ENCODE assay signal across 28 mouse cellular contexts in the genomic region with DNA sequence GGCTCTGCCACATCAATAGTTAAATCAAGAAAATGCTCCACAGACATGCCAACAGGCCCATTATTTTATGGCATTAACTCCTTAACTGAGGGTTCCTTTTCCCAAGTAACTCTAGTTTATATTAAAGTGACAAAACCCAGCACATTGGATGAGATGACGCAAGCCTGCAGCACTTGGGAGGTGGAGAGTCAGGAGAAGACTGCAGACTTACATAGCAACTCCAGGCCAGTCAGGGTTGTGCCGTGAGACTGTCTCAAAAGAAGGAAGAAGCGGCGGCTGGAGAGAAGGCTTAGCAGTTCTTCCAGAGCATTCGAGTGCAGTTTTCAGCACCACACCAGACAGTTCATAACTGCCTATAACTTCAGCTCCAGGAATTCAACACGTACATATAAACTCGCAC. TPM values are rescaled to one million over a fixed set of nuclear protein-coding genes. Genes with fewer than 3 reads are reported as not detected.
A peak's percentile ranks its signal among the peaks of the same experiment; 100 is the strongest.
DNase-seq lines count a peak whose midpoint lies in the region; ATAC-seq lines count a peak whose summit lies in the region.
"Had no signal": no experiment of that assay in that cellular context is flagged by ENCODE, and none has a peak within 500 bp of the region (broad histone marks: within the 10 kb centered on the region; RNA-seq: fewer than 3 reads in every experiment).

No protein-coding gene starts in this region.

- no peak overlapping the region for H3K27ac ChIP-seq in midbrain, embryonic 14.5 days (replicated peaks; ENCODE audit: low read depth, low read length)
- H3K27ac ChIP-seq: embryonic facial prominence, embryonic 12.5 days; embryonic facial prominence, embryonic 15.5 days; heart, adult 2 months; heart, embryonic 10.5 days; heart, embryonic 13.5 days; hindbrain, embryonic 14.5 days; hindbrain, postnatal 0 days had no signal

- peaks cover 56% of the 10 kb centered on the region for H3K36me3 ChIP-seq in megakaryocyte, embryonic 14.5 days (replicated peaks; ENCODE audit: low read length)
- H3K36me3 ChIP-seq in midbrain, embryonic 14.5 days (ENCODE audit: control insufficient read depth, insufficient read depth, low read length), result no peaks in the 10 kb centered on the region

- peaks cover 71% of the 10 kb centered on the region for H3K4me1 ChIP-seq in megakaryocyte, embryonic 14.5 days
- no peaks in the 10 kb centered on the region for H3K4me1 ChIP-seq in midbrain, embryonic 14.5 days (ENCODE audit: control insufficient read depth, insufficient read depth, low read length)
- H3K4me1 ChIP-seq: embryonic facial prominence, embryonic 12.5 days; embryonic facial prominence, embryonic 15.5 days; heart, embryonic 10.5 days; heart, embryonic 13.5 days had no signal

- no peaks in the 10 kb centered on the region for H3K27me3 ChIP-seq in megakaryocyte, embryonic 14.5 days (replicated peaks)
- H3K27me3 ChIP-seq in midbrain, embryonic 14.5 days (ENCODE audit: control insufficient read depth, insufficient read depth, low read length), result no peaks in the 10 kb centered on the region
- H3K27me3 ChIP-seq: CH12.LX; embryonic facial prominence, embryonic 12.5 days; embryonic facial prominence, embryonic 15.5 days; heart, embryonic 13.5 days; Patski had no signal

- peak; percentile 58 for ATAC-seq in granulocyte monocyte progenitor cell, adult 5-6 weeks (replicated peaks; ENCODE audit: poor library complexity, severe bottlenecking)
- ATAC-seq in midbrain, embryonic 14.5 days (ENCODE audit: low FRiP score, low TSS enrichment), result no peak
- ATAC-seq: forebrain, embryonic 14.5 days; forebrain, postnatal 0 days; hindbrain, postnatal 0 days; Patski had no signal

- H3K4me2 ChIP-seq in midbrain, embryonic 14.5 days (ENCODE audit: low read length), result no peak overlapping the region
- H3K4me2 ChIP-seq: embryonic facial prominence, embryonic 12.5 days; embryonic facial prominence, embryonic 15.5 days; heart, embryonic 13.5 days; hindbrain, embryonic 14.5 days had no signal

- no peak overlapping the region for H3K9ac ChIP-seq in midbrain, embryonic 14.5 days (replicated peaks; ENCODE audit: low read length)
- H3K9ac ChIP-seq: embryonic facial prominence, embryonic 12.5 days; embryonic facial prominence, embryonic 15.5 days; forebrain, postnatal 0 days; heart, embryonic 13.5 days; hindbrain, embryonic 14.5 days had no signal

- H3K9me3 ChIP-seq in megakaryocyte, embryonic 14.5 days, result peaks cover 3% of the 10 kb centered on the region; the same call in 1 of the 2 replicates
- H3K9me3 ChIP-seq in midbrain, embryonic 14.5 days (ENCODE audit: control insufficient read depth, low read length), result no peaks in the 10 kb centered on the region
- H3K9me3 ChIP-seq: embryonic facial prominence, embryonic 12.5 days; embryonic facial prominence, embryonic 15.5 days; G1E; heart, embryonic 10.5 days; heart, embryonic 13.5 days had no signal

- 93% methylated on average over 7 of the region's 7 CpGs for WGBS in midbrain, embryonic 14.5 days

- H3K4me3 ChIP-seq in megakaryocyte, embryonic 14.5 days (replicated peaks), result peak overlapping the region; percentile 53
- H3K4me3 ChIP-seq in midbrain, embryonic 14.5 days (replicated peaks; ENCODE audit: low read depth, low read length), result no peak overlapping the region
- H3K4me3 ChIP-seq: embryonic facial prominence, embryonic 12.5 days; embryonic facial prominence, embryonic 15.5 days; heart, adult 2 months; heart, embryonic 10.5 days; heart, embryonic 13.5 days had no signal

- peak; percentile 13 to 18 for DNase-seq in lung, adult 18-20 months
- no peak for DNase-seq in lung, postnatal 10 days
- peak; percentile 28 for DNase-seq in adipocyte (ENCODE audit: low spot score)
- no peak for DNase-seq in frontal cortex, adult 2 months (ENCODE audit: extremely low spot score in 1 of 2, low spot score in 1 of 2)
- no peak for DNase-seq in midbrain, embryonic 14.5 days
- DNase-seq: adrenal gland, adult 2 months; adrenal gland, postnatal 25 days; B cell, adult 2 months; cerebellum, adult 18-20 months; cerebellum, adult 9-11 months; cerebellum, postnatal 25 days; forebrain, postnatal 0 days; gastrocnemius, postnatal 25 days; heart, adult 2 months; heart, postnatal 14 days; heart, postnatal 4 days had no signal

RNA-seq across cellular contexts. Expression of a gene that starts 10.6 kb away (rescaled TPM):
- 16.7 and 35.6 TPM in 2 replicates for total RNA-seq in granulocyte monocyte progenitor cell, adult 5-6 weeks (2014; fragmentation: Nextera tagmentation)
- total RNA-seq in granulocyte monocyte progenitor cell, adult 5-6 weeks (2017), result 20.5 and 28.2 TPM in 2 replicates
- 5.1 and 28.5 TPM in 2 replicates for polyA plus RNA-seq in megakaryocyte, embryonic 14.5 days (2012; ENCODE audit: insufficient read depth, low replicate concordance)
- polyA plus RNA-seq in frontal cortex, adult 2 months (2012; rRNA removed), result 46.7 and 54.4 TPM in 2 replicates
- polyA plus RNA-seq in midbrain, embryonic 14.5 days (2014; fragmentation: Nextera tagmentation; extraction: Ambion mirVana), result 58.4 and 77.2 TPM in 2 replicates

RNA-seq across cellular contexts. Expression of a gene that starts 44.7 kb away (rescaled TPM):
- total RNA-seq in granulocyte monocyte progenitor cell, adult 5-6 weeks (2014; fragmentation: Nextera tagmentation), result 41.1 and 47.0 TPM in 2 replicates
- total RNA-seq in granulocyte monocyte progenitor cell, adult 5-6 weeks (2017), result 29.1 and 30.0 TPM in 2 replicates
- 21.1 and 26.3 TPM in 2 replicates for polyA plus RNA-seq in megakaryocyte, embryonic 14.5 days (2012; ENCODE audit: insufficient read depth, low replicate concordance)
- polyA plus RNA-seq in frontal cortex, adult 2 months (2012; rRNA removed), result 33.5 and 35.4 TPM in 2 replicates
- polyA plus RNA-seq in midbrain, embryonic 14.5 days (2014; fragmentation: Nextera tagmentation; extraction: Ambion mirVana), result 63.6 and 66.6 TPM in 2 replicates

Comparison
In these comparisons a context has a peak if more than half of its experiments do, and no peak if none do; other contexts are left out.
1. DNase-seq: peak in lung, adult 18-20 months (2 of 2) and adipocyte (single experiment); none in lung, postnatal 10 days (single experiment), frontal cortex, adult 2 months (0 of 2) and midbrain, embryonic 14.5 days (single experiment).